Mouse (Mus musculus): ENCODE results near the gene Ski.

The Ski gene

GRCm38 (mm10) chr4:155234371-155235310 is 12.2 kb upstream of the Ski start:
- DNase-seq (ENCODE audit: low read depth, low spot score) = peak; percentile 48

- DNase-seq (ENCODE audit: low read depth, low spot score) = peak; percentile 95
These were observed 11.5 kb upstream of the Ski start for GRCm38 (mm10) chr4:155233878-155234277.

GRCm38 (mm10) chr4:155228461-155228860 is 6.1 kb upstream of the Ski start:
- DNase-seq (ENCODE audit: low read depth, low spot score) = no peak

GRCm38 (mm10) chr4:155227986-155228385 is 5.6 kb upstream of the Ski start:
- no peak for DNase-seq (ENCODE audit: low read depth, low spot score)

- DNase-seq (ENCODE audit: low read depth, low spot score) = no peak
These were observed 3.5 kb upstream of the Ski start for GRCm38 (mm10) chr4:155225918-155226317.

GRCm38 (mm10) chr4:155223594-155224528 is 1.5 kb upstream of the Ski start:
- DNase-seq (ENCODE audit: low read depth, low spot score) = no peak

GRCm38 (mm10) chr4:155222841-155223593 is 625 bp upstream of the Ski start:
- DNase-seq (ENCODE audit: low read depth, low spot score) = peak; percentile 99

GRCm38 (mm10) chr4:155221599-155222551 is 517 bp downstream of the Ski start:
- DNase-seq (ENCODE audit: low read depth, low spot score) = peak; percentile 92

- no peak for DNase-seq (ENCODE audit: low read depth, low spot score)
These were observed 1.3 kb downstream of the Ski start for GRCm38 (mm10) chr4:155221106-155221505.

- DNase-seq (ENCODE audit: low read depth, low spot score) = peak; percentile 53
These were observed 1.9 kb downstream of the Ski start for GRCm38 (mm10) chr4:155220213-155221100.

- DNase-seq (ENCODE audit: low read depth, low spot score) = no peak
These were observed 2.9 kb downstream of the Ski start for GRCm38 (mm10) chr4:155219271-155220212.

GRCm38 (mm10) chr4:155218104-155218732 is 4.2 kb downstream of the Ski start:
- no peak for DNase-seq (ENCODE audit: low read depth, low spot score)

GRCm38 (mm10) chr4:155217241-155218103 is 4.9 kb downstream of the Ski start:
- no peak for DNase-seq (ENCODE audit: low read depth, low spot score)

GRCm38 (mm10) chr4:155215773-155216630 is 6.4 kb downstream of the Ski start:
- DNase-seq (ENCODE audit: low read depth, low spot score) = peak; percentile 82

GRCm38 (mm10) chr4:155215203-155215602 is 7.2 kb downstream of the Ski start:
- DNase-seq (ENCODE audit: low read depth, low spot score) = no peak

GRCm38 (mm10) chr4:155214793-155215192 is 7.6 kb downstream of the Ski start:
- no peak for DNase-seq (ENCODE audit: low read depth, low spot score)
